Mouse (Mus musculus) cerebellum, postnatal 14 days (tissue): ENCODE measurements around the gene Cep170.
A peak's percentile ranks its signal among the peaks of the same experiment; 100 is the strongest.

Experiments used
- DNase-seq, 2 experiments: peaks; one replicate each; pipeline ENCODE4 v3.0.0; 2021; ENCODE audit warnings: mixed read lengths in 2 of 2

Cep170 gene

DNA sequence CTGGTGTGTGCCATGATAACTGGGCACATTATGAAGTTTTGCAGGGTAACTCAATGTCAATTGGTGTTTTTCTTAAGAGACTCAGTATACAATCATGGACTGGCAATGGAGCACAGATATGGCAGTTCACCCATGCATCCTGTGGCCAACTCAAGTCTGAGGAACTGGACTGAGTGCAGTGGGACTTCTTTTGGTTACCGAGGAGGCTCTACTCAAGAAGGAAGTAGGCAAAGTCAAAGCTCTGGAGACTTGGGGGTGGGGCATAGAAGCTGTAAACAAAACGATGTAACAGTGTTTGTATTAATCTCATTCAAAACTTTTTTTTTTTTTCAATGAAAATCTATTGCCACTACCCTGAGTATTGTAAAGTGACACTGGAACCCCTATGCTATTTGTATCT, 83.3 kb downstream of the Cep170 start:
- DNase-seq = no peak

DNA sequence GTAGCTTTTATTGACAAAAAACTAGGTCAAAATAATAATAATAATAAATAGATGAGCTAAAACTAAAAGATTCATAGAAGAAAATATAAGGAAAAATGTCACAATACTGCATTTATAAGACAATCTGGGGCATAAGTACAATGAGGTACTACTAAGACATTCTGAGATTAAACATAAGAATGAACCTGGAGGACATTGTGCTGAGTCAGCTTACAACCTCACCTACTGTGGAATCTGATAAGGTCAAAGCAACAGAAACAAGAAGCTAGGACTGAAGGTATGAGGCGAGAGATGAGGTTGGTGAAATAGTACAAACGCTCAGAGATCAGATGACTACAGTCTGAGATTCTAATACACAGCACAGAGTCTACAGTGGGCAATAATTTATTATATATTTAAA, 86.5 kb downstream of the Cep170 start:
- no peak for DNase-seq

DNA sequence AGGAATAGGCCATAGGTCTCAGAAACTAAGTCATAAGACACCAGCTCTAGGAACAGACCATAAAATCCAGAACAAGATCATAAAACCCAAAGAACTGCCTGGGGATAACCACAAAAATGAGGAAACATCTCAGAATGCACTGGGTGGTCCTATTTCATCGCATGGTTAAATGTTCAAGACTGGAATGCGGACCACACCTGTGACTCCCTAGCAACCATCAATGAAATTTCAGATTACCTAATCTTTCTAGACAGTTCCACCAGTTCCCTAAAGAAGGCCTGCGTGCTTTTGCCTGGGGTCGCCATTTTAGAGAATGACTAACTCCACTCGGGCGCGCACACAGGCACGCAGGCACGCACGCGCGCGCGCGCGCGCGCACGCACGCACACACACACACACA, 89.1 kb downstream of the Cep170 start:
- no peak for DNase-seq

DNA sequence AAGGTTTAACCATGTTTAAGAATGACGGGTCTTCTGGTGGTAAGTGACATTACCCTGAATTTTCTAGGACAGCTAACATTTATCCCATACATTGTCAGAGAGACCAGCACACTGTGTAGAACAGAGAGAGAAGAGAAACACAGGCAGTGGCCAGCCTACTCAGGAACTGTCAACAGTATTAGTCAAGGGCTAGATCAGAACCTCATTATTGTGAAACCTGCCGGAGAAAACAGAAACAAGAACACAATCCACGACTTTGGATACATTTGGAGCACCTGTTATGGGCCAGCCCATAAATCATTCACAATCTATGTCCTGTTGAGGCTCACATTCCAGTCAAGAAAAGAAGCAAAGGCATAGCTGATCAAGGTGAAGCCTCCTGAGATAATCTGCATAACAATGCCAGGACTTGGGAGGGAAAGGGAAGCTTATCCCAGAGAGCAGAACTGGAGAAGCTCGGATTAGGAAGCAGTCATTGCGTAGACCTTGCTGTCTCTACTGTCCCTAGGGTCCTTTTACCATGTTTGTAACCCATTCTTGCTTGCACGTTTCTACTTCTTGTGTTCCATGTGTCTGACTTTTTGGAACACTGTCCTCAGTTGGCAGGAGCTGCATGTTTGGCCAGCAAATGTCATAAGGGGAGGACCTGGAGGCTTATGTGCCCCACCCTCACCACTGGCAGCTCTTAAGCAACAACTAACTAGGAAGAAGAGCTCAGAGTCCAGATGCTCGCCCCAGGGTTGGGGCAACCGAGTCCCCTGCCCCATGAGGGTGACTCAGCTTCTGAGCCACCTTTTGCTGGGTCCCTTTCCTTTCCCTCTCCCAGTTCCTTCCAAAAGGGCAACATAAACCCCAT, 89.8 kb downstream of the Cep170 start:
- DNase-seq = no peak

DNA sequence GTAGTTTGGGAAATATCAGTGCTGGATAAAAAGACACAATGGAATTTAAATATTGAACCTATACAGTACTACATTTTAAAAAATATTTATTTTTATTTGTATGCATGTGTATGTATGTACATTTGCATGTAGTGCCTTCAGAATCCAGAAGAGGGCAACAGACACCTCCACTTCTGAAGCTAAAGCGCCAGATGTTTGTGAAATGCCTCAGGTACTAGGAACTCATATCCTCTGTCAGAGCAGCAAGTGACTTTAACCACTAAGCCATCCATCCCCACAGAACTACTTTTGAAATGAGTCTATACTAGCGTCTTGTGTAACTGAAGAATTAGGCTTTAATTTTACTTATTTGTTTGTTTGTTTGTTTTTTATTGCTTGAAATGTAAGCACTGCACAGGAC, 101.4 kb downstream of the Cep170 start:
- peak; percentile 44 to 47 for DNase-seq

DNA sequence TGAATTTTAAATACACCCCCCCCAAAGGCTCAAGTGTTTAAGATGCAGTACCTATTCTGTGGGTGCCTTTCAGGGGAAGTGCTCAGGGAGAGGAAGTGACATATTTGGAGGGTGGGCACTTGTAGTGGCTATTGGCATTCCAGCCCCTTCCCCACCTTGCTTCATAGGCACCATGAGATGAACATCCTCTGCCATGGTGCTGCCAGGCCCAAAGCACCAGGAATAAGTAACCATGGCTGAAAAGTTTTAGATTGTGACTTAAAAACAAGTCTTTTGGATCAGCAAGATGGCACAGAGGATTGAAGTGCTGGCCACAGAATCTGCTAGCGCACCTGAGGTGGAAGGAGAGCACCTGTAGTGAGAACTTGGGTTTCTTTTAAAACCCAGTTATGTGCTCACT, 113.6 kb downstream of the Cep170 start:
- DNase-seq = no peak

DNA sequence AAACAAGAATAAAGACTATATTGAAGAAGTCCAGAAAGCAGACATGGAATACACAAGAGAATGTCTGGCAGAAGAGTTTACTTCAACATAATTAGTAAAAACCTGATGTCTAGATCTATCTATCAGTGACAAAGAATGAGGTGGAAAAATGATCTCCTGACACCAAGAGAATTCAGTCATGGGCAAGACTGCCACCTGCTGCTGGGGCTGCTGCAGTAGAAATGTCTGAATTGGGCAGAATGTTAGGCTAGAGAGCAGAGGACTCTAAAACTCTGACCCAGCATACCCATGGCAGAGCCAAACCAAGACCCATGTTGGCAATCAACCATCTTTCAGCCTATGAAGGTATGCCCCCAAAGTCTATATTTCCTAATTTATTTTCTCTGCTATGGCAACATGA, 114.1 kb downstream of the Cep170 start:
- peak; percentile 80 to 84 for DNase-seq

DNA sequence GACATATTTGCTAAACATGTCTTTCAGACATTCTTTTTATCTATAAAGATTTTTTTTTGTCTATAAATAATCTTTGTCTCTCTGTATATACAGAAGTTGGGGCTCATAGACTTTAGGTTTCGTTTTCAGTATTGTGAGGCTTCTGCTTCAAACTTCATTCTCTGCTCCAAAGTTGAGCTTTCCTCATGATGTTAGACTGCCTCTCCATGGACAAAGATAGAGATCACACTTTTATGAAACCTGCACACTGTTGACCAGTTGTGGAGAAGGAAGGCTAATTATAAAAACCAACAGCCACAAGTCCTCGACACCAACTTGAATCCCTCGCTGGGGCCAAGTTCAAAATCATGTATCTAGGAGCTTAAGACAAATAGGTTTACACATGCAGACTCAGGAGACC, 115.2 kb downstream of the Cep170 start:
- DNase-seq = peak in 1 of 2 experiments; percentile 58

DNA sequence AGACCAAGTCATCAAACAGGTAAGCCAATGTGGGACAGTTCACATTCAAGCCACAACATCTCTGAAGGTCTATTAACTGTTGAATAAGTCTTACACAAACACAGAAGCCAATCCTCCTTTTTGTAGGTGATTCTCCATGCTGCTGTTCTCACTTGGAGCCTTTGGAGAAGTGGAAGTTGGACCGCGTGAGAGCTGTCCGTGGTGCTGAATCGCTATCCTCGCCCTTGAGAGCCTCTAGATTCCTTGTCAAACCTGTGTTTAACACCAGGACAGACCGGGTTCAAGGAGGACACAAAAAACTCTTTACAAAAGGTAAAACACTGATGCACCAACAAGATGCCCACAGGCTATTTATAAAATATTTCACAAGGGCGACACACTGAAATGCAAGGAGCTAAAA, 116.8 kb downstream of the Cep170 start:
- no peak for DNase-seq

DNA sequence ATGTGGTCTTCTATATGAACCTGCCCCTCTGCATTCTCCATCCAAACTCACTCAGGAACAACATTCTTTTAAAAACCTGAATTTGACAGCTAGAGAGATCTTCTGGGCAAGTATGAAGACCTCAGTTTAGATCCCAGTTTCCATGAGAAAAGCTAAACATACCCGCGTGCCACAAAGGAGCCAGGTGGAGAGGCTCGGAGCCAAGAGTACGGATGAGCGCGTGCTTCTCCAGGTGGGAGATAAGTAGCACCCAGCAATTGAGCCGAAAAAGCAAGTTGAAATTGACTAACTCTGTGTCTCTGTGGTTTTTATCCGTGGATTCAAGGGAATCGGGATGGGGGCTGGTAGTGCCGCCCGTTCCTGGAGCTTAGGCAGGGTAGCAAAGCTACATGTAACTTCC, 122.8 kb downstream of the Cep170 start:
- peak; percentile 60 to 64 for DNase-seq

DNA sequence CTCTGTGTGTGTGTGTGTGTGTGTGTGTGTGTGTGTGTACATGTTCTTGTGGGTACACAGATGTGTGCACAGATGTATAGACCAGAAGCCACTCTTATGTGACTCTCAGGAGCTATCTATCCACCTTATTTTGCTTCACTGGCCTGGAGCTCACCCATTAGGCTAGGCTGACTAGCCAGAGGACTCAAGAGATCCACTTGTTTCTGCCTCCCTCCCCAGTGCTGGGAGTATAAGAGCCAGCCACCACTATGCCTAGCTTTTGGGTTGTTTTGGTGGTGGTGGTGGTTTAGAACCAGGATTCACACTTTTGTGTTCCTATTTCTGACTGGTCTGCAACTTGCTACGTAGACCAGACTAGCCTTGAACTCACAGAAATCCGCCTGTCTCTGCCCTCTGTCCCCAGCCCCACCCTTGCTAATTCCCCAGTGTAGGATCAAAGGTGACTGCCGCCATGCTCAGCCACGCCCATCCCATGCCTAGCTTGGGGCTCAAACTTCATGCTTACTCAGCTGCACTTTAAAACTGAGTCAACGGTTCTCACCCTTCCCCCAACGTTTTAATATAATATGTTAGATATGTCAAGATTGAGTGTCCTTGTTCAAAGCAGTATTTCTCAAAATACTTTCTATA, 125.5 kb downstream of the Cep170 start:
- no peak for DNase-seq
